Mouse (Mus musculus) adrenal gland, adult (tissue): ENCODE data around the gene Gm17093.
A peak's percentile ranks its signal among the peaks of the same experiment; 100 is the strongest.
"Not testable (repeated sequence)": the region's sequence is repeated elsewhere in the genome, so short reads cannot be mapped to it uniquely, and the experiment has no call there.

Experiments used
- DNase-seq, 2 experiments: peaks; one replicate each; pipeline ENCODE4 v3.0.0; 2022 to 2023; ENCODE audit warnings: low spot score in 1 of 2; ENCODE audit not compliant: inconsistent age in 2 of 2

The Gm17093 gene

DNA sequence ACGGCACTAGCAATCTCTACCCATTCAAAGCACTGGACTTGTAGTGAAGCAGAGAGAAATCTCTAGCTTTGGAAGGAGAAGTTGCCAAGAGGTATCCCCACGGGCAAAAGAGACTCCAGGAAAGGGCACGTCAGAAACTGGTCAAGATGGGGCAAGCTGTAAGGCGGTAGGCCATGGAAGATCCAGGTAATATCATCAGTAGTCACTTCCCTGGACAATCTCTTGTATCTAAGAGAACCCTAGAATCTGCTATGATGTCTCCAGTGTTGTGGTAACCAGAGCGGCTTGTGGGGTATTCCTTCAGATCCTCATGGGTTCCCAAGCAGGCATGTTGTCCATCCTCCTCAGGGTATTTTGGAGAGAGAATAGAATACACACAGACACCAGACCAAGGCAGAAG lies at the start of gene Gm17093:
Gm17093 (plus strand) TSS at position 301 of the 400 bp plus-strand sequence.
- not testable (repeated sequence) for DNase-seq

DNA sequence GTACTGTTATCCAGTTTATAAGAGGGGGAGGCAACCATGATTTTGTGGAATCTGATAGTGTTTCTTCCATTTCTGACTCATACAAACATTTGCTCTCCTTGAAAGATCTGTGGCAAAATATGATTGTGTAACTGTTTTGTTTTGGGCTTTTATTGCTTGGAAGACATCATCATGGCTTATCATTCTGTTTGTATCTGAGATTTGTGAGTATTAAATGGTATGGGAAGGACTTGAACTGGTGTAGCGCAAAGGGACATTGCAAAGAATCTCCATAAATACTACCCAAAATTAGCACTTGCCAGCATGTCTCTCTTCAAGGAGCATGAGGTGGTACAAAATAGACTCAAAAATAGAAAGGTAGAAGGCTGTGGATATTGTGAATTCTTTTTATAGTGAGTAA lies 25.9 kb upstream of the Gm17093 start, which contains the start of gene BC061237:
BC061237 (plus strand) TSS at position 301 of the 400 bp plus-strand sequence.
- not testable (repeated sequence) for DNase-seq

DNA sequence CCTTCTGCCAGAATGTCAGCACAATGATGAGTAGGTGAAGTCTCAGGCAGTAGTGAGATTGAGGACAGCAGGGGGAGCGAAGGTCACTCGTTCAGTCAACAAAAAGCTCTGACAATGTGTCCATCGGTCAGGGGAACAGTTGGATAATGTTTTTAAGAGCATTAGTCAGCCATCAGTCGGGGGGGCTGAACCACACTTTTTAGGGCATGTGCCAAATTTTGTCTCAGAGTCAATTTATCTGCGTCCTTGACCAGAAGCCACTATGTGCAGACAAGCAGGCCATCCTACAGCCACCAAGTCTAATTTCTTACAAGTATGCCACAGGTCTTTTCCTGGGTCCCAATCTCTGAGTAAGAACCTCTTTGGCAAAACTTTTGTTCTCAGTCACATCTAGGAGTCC lies 29.9 kb downstream of the Gm17093 start:
- peak; percentile 47 to 76 for DNase-seq
